Mouse (Mus musculus) kidney, adult 2 months (tissue): ENCODE data around the gene Arf4.

ENCODE experiments used
- CTCF ChIP-seq: fragments of 200-500 bp; conservative IDR thresholded peaks from 2 replicates; pipeline ENCODE4 v1.5.1; 2011; ENCODE audit warnings: low read depth, mild to moderate bottlenecking, control low read depth, low read length, moderate library complexity, mixed read lengths; ENCODE audit not compliant: insufficient read depth, insufficient read length
- POLR2A ChIP-seq: fragments of 200-500 bp; IDR thresholded peaks from one replicate; pipeline ENCODE4 v1.6.1; 2011; ENCODE audit warnings: low read depth, low read length, control low read depth

- TF ChIP-seq CTCF (no peak), POLR2A (no peak)
Measured at GRCm38 (mm10) chr14:26626605-26627140, 11.2 kb upstream of the Arf4 start.
